Mouse (Mus musculus) gastrocnemius, postnatal 10 days (tissue): ENCODE results near the gene Kitl. TPM values are rescaled to one million over a fixed set of nuclear protein-coding genes. Genes with fewer than 3 reads are reported as not detected.
A peak's percentile ranks its signal among the peaks of the same experiment; 100 is the strongest.

ENCODE experiments used
- DNase-seq: peaks from one replicate; pipeline ENCODE4 v3.0.0; 2021; ENCODE audit warnings: mixed read lengths
- total RNA-seq, 2 experiments: library from RNA; stranded (reverse); gene quantifications; 2 replicates each; pipeline ENCODE4 v1.2.3; 2021

Kitl gene
- total RNA-seq, 2 experiments from 2014 or later = 32.0 to 38.3 TPM

DNA sequence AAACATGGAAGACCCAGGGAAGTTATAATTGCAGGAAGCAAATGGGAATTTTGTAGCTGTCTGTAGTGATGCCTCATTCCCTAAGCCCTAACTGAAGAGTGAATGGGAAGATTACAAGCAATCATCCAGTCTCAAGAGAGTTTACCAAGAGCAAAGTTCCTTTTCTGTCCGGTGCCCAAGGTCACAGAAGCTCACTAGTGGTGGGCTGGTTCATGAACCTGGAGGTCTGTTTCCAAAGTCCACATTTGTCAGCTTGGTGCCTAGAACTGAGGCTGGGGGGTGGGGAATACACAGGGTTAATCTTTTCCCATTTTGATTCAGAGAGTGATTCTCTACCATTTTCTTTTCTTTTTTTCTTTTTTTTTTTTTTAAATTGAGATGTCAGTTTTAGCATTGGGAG lies 11.3 kb downstream of the Kitl start:
- DNase-seq = no peak

DNA sequence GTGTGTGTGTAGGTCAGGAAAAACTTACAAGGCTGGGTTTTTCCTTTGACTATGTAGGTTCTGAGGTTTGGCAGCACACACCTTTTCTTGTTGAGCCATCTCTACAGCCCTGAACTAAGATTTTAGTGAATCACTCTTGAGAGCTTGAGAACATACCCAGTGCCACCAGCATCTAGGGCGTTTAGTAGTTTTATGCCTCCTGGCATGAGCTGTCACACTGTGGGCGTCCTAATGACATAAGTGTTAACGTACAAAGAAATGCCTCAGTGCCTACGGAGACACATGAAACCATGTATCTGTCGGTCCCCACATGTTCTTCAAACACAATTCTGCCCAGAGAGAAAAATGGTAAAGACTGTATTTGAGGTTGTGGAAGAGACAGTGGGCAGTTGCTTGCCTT lies 15.0 kb downstream of the Kitl start:
- DNase-seq = no peak

DNA sequence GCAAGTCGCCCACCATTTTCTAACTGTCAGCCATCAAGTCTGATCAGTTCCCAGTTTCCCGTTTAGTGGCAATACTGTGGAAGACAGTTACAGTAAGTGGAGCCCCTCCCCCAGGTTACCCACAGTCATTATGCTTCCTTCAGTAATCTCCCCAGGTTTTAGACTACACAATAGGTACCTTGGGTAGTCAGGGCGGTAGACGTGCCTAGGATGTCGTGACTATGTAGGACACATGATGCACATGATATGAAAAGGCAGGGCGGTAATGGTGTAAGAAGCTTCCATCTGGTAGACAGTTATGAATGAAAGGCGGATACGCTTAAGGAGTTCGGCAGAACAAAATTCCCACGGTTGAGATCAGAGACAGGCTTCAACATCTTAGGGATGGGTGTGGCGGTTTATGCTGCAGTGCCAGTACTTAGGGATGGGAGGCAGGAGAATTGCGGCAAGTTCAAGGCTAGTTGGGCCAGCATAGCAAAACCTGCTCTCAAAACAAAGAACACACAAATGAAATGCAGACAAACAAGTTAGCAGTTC lies 15.6 kb downstream of the Kitl start:
- no peak for DNase-seq

DNA sequence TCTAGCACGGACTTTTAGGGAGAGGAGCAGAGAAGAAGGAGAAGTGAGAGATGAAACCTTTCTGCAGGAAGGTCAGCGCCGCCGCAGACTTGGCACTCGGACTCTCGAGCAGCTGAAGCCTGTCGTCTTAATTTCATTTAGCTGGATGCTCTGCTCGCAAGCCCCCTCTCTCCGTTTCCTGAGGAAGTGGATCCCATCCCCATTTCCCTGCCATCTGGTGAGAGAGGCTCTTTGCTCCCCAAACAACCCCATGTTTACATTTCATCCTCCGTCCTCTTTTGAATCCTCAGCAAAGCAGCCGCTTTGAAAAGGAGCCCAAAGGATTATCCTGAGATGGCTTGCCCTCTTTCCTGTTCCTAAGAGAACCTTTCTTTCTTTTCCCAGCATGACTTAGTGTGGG lies 16.2 kb downstream of the Kitl start:
- no peak for DNase-seq

DNA sequence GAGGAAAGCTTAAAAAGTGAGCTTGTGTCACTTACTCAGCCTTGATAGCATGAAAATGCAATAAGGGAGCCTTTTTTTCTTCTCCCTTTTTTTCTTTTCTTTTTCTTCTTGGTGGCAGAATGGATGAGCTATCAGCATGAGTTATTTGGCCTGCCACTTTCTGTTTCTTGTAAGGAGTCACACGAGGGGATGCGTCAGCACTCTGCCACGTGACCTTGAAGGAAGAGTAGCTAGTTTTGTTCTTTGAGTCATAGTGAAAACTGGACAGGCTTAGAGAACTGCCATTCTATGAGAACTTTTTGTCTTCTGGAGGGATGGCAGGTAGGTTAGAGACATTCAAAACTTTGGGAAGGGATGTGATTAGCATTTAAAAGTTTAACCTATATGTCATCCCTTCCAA lies 17.1 kb downstream of the Kitl start:
- no peak for DNase-seq

DNA sequence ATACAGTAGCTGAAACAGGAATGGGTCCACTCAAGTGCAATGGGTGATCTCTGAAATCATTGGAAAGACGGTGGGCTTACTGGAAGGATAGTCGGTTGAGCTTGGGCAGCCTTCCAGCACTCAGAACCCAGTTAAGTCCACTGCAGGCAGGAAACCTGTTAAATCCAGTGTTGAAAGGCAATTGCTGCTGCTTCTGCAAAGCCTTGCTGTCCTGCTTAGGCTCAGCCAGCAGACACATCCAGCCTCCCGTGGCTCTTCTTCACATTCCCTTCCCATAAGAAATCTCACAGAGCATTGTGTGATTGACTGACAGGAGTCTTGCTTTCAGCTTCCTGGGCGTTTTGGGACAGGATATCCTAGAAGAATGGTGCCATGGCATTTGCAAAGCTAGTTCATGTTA lies 20.6 kb downstream of the Kitl start:
- DNase-seq = no peak

DNA sequence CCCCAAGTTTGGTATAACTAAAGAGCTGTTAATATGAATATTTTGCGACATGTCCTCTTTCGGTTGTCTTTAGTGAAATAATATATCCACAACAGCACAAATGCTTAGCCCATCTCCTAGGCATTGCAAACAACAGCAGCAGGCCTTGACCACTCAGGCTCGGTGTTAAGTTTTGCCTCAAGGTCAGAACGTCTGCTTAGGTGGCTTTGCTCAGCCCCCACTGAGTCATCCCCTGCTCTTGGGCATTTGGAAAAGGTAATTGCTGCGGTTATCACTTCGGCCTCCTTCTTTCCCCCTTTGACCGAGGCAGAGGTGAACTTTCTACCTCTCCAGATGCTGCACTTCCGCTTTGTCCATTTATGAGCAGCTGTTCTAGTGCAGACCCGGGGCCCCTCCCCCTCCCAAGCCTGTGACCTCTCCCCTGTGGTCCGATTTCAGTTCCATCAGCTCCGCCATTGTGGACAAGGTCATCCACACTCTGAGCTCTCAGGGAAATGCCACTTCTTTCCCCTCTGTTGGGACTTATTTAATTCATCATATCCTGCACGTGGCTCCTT lies 23.0 kb downstream of the Kitl start:
- no peak for DNase-seq

DNA sequence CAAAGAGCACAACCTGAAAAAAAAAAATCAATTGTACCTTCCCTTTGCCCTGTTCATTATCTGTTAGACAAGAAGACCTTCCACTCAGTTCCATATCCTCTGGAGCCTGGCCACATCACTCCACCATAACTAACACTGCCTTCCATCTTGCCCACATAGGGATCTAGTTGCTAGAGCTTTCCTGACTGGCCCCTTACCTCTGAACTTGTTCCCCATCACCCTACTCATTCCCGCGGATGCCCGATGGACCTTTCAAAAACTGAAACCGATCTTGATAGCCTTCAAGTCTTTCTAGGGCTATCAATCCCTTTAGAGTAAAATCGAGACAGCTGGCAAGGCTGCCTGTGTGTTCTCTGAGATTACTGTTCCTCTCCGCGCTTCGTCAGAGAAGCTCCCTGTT lies 23.6 kb downstream of the Kitl start:
- no peak for DNase-seq

DNA sequence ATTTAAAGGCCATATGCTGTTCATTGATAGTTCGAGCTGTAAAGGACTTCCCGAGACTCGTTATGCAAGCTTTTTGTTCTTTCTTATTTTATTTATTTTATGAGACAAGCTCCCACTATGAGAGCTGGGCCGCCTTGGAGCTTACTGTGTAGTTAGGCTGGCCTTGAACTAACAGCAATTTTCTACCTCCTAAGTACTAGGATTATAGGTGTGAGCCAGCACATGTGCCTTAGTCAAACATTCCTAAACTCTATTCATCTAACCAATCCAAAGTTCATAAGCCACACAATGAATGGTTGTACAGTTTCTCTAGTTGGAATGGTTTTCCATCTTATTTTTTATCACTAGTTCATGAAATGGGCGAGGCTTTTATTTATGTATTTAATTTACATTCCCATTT lies 28.3 kb downstream of the Kitl start:
- DNase-seq = no peak

DNA sequence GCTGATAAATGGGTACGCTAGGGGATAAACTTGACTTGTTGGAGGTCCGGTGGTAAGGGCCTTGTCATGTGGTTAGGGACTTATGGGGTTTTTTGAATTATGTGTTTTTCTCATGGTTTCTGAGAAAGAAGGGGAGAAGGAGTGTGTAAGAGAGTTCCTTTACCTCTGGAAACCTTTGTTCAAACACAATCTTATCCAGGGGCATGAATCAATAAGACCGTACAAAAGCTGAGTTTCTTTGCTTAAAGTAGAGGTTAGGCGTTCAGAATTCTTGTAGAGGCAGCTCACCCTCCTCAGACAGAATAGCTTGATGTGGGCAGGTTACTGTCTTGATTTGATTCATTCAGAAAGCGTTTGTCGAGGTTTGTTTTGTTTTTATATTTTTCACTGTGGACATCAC lies 28.7 kb downstream of the Kitl start:
- no peak for DNase-seq

DNA sequence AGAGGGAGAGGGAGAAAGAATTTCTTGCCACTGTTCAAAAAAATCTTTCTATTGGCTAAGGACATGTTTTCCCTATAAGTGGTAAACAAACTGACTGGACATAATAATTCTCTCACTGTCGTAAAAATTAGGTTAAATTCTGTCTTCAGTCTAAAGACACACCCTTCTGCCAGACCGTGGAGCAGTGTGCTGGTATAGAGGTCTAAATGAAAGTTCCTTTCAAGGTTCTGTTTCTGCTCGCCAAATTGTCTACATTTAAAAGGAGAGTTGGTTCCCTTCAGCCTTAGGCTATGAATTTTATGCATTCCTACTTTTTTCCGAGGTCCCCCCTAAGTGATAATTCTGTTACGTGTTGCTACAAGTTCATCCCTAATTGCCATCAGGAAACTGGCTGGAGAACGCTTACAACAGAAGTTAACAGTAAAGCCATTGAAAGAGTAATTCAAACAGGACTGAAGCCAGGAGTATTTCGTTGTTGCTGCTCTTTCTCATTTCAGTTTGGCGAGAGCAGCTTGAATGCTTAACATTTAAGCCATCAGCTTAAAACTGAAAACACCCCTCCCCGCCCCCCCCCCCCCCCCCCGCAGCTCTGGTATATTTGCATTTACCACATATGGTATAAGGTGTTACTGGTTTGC lies 35.8 kb downstream of the Kitl start:
- no peak for DNase-seq

DNA sequence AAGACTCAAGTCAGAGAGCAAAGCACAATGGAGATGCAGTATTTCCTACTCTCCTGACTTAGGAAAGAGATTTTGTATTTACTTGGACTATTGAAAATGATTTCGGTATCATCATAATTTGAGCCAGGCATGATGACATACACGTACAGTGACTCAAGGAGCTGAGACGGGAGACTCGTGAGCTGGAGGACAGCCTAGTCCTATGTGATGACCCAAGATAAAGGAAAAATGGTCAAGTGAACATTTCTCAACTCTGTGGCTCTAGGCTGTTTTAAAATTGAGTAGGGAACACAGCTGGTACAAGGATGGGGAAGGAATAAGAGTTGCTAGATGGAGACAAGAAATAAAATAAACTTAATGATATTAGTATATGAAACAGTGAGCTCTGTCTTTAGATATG lies 37.0 kb downstream of the Kitl start:
- DNase-seq = no peak

DNA sequence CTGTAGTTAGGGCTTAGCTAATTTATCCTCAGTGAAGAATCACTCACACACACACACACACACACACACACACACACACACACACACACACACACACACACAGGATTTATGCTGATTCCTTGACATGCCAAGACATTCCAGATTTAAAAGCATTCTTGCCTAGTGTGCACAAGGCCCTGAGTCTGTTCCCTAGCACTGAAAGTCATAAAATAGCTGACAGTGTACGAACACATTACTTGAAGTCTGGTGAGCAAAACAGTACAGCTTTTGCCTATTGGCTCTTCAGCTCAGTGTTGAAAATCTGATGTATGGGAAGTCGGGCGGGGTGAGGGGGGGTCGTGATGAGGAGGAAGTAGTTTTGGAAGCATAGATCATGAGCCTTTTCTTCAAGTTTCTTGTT lies 37.5 kb downstream of the Kitl start:
- DNase-seq = no peak

DNA sequence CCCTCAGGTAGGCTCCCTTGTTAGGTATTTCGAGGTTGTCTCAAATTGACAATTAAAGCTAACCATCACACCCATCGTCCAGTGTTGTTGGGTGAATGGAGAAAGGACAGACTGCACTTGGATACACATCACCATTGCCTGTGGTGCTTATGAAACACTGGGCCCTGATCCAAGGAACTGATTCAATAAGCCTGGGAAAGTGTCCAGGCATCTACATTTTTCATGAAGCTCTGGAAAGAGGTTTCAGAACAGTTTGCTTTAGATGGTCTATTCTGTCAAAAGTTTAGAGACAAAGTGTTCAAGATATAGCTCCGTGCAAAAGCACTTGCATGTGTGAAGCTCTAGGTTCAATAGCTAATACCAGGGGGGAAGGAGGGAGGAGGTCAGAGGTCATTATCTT lies 38.6 kb downstream of the Kitl start:
- DNase-seq = no peak

DNA sequence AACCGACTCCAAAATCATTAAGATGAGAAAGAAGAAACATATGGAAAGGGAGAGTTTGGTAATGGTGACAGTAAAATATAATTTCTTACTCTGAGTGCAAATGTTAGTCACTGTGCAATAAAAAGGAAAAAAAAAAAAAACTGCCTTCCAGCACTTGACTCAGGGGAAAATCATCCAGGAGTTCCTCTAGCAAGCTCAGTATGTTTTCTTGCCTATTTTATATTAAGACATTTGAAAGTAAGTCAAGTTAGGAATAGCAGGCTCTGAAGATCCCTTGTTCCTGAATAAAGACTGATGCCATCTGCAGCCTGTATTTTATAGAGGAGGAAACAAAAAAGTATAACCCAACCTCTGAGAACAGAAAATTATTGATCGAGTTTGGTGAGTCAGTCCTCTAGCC lies 39.7 kb downstream of the Kitl start:
- DNase-seq = no peak

DNA sequence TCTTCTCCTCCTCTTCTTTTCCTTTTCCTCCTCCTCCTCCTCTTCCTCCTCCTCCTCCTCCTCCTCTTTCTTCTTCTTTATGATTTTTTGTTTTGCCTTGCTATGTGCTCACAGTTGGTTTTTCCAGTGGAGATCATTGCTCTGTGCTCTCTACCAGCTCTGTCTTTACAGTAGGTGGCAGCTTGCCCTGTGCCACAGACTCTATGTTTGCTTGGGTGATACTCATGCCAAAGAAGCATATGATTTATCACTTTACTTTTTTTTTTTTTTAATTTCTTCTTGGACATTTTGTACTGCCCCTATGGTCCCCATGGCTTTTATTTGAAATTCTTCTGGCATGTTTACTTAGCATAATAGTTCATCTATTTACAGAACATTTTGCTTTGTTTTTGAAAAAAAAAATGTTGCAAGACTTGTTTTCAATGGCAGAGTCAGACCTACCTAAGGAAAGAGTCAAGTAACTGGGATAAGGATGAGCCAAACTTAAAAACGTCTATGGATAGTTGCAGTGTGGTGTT lies 41.7 kb downstream of the Kitl start:
- no peak for DNase-seq

DNA sequence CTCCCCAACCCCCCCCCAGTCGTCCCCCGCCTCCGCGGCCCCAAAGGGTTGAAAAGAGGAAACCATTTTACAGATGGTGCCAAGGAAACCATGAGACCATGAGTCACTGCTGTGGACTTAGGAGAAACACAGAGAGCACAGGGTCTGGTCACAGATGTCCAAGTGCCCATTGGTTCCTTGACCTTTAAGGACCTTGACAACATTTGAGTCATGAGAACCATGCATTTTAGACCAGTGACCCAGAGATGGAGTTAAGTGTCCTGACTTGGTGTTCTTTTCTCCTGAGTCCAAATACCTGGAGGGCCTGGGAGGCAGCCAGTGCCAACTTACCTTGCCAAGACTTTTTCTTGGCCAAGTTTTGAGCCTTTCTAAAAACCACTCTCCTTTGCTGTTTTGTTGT lies 43.9 kb downstream of the Kitl start:
- no peak for DNase-seq

DNA sequence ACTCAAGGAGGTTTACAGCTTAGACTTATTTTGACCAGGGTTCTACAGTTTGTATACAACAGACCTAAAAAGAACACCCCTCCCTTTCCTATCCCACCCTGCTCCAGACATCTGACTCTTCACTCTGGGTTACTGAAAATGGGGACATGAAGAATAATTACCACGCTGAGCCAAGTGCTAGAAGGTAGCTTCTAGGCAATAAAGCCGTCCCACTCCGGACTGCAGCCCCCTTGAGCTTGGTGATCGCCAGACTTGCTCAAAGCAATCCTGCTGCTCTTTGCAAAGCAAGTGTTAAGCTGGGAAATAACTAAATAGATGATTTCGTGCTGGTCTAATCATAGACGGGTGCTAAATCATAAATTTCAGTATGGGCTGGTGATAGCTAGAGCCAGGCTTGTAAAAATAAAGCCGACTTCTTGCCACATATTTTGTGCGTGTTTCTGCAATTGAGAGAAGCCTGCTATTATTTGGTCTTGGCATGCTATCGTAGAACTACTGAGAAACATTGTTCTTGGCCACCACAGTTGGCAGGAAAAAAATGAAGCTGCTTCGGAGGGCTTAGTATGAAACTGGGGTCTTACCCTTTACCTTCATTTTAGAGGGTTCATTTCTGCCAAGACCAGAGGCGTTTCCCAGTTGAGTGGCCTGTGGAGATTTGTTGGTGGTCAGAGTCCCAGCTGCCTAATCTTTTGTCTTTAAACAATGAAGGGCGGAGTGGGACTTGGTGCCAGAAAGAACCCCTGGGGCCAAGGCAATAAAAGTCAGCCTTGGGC lies 50.3 kb downstream of the Kitl start:
- peak; percentile 13 for DNase-seq

DNA sequence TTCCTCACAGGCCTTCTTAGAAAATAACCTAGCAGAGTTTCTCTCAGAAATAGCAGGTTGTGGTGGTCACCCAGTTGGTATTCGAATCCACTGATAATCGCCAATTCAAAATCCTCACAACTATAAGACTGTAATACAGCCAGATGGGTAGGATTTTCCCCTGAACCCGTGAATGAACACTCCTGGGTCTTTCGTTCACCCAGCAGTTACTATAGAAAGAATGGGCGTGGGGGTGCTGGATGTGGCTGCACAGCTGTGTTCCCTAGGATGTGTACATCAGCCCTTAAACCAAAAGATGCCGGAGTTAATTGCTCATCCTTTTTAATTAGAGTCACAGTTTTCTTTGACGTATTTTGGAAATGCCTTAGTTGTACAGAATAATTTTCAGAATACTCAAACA lies 50.9 kb downstream of the Kitl start:
- DNase-seq = no peak

DNA sequence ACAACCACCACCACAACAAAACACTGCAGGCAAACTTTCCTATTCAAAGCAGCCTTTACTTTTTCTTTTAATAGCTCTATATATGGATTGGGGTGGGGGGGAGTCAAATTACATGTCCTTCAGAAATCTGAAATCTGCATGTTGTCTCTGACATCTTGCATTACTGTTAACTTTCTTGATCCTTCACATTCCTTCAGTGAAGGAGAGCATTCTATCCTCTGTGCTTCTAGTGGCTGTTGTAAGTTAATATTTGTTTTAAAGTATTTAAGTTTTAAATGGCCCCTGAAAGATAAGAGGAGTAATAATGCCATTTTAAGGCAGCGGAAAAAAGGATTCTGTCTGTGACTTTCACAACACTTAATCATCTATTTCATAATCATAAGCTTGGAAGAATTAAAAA lies 57.2 kb downstream of the Kitl start:
- DNase-seq = no peak

DNA sequence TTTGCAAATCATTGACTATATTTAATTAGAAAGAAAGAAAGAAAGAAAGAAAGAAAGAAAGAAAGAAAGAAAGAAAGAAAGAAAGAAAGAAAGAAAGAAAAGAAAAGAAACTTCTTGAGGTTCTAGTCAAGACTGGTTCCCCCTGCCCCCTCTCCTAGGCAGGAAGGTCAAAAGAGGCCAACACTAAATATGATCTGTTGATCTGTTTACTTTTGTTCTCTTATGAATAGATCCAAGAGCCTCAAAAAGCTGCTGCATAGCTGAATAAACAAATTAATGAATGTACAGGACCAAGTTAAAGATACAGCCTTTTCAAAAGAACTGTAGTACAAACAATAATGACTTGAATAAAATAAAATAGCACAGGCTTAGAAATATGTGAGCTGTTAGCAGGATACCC lies 57.7 kb downstream of the Kitl start:
- no peak for DNase-seq

DNA sequence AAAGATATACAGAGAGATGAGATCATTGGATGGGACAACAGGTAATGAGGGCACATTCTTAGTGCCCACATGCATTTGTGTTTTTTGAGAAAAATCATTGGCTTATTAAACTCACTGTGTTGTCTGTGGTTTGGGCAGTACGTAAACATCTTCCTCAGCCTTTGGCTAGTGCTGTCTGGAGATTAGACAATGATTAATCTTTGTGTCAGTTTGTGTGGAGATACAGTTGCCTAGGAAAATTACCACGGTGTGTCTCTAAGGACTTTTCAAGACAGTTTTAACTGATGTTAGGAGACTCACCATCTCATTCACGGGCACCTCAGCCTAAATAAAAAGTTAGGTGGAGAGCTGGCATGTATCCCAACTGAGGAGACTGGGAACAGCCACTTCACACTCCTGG lies 85.7 kb downstream of the Kitl start:
- no peak for DNase-seq

DNA sequence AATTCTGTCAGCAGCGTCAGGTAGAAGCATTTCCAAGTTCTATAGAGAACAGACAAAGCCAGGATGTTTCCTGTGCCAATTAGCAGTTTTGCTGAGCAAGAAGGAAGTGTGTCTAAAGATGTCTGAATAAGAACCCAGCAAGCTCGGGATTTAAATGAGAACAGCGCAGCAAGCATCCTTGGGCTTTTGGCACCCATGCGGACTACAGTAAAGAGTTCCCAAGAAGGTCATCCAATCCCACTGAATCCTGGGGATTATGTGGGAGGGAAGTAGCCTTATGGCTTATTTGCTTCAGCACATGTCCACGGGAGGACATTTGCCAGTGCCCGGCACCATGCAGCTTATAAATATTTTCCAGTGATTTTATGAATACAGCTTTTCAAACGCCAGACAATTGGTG lies 95.8 kb downstream of the Kitl start:
- DNase-seq = no peak

DNA sequence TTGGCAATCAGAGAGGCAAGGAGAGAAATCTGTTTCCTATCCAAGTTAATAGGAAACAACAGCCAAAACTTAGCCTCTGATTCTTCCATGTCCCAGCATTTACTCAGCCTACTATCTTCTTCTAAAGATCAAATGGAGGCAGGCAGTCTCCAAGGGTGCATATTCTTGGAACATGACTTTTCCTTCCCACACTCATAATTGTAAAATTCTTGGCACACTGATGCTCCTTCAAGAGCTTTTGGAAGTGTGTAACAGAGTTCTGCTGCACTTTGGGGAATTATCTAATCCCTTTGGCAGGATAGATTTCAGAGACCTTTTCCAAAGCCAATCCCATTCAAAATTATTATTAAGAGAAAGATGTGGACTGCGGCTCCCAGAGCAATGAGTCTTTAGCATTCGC lies 100.1 kb downstream of the Kitl start:
- no peak for DNase-seq
